Mouse (Mus musculus) CH12.LX (cell line): ENCODE measurements at regions not wholly inside any gene's neighbourhood (a gene's known extent, or its start where the extent isn't known, plus 50 kb on each side); places are given as distances from the start of the nearest gene placed in this dataset.

ENCODE experiments used
- BHLHE40 ChIP-seq: IDR thresholded peaks from 2 replicates; pipeline ENCODE4 v1.6.1; 2011; ENCODE audit warnings: mild to moderate bottlenecking, low read depth, low read length, improper control_type of control experiment
- CTCF ChIP-seq, 2 experiments: IDR thresholded peaks in 1 of 2; conservative IDR thresholded peaks in 1 of 2; 2 replicates each; pipeline ENCODE4 v1.5.1; 2011 to 2012; ENCODE audit warnings: low read depth in 2 of 2, low read length in 2 of 2, improper control_type of control experiment in 1 of 2, inconsistent platforms in 1 of 2, mild to moderate bottlenecking in 1 of 2, moderate library complexity in 1 of 2
- E2F4 ChIP-seq: IDR thresholded peaks from 2 replicates; pipeline ENCODE4 v1.6.1; 2011; ENCODE audit warnings: low read depth, low read length, improper control_type of control experiment; ENCODE audit not compliant: insufficient replicate concordance
- KAT2A ChIP-seq: IDR thresholded peaks from 2 replicates; pipeline ENCODE4 v1.6.1; 2012; ENCODE audit warnings: low read length, improper control_type of control experiment, inconsistent platforms; ENCODE audit not compliant: insufficient replicate concordance
- MXI1 ChIP-seq: IDR thresholded peaks from 2 replicates; pipeline ENCODE4 v1.6.1; 2011; ENCODE audit warnings: mild to moderate bottlenecking, low read depth, low read length, improper control_type of control experiment
- POLR2A ChIP-seq: IDR thresholded peaks from 2 replicates; pipeline ENCODE4 v1.6.1; 2011; ENCODE audit warnings: low read depth, mild to moderate bottlenecking, improper control_type of control experiment, low read length
- POLR2AphosphoS2 ChIP-seq: IDR thresholded peaks from 2 replicates; pipeline ENCODE4 v1.6.1; 2011; ENCODE audit warnings: low read depth, low read length, improper control_type of control experiment
- RCOR1 ChIP-seq: conservative IDR thresholded peaks from 2 replicates; pipeline ENCODE4 v1.6.1; 2012; ENCODE audit warnings: low read depth, mild to moderate bottlenecking, inconsistent platforms, low read length, improper control_type of control experiment
- SIN3A ChIP-seq: IDR thresholded peaks from 2 replicates; pipeline ENCODE4 v1.6.1; 2012; ENCODE audit warnings: low read length, improper control_type of control experiment, inconsistent platforms
- USF1 ChIP-seq: IDR thresholded peaks from 2 replicates; pipeline ENCODE4 v1.6.1; 2014; ENCODE audit warnings: low read depth, mild to moderate bottlenecking, inconsistent platforms, low read length, improper control_type of control experiment
- ZC3H11A ChIP-seq: IDR thresholded peaks from 2 replicates; pipeline ENCODE4 v1.6.1; 2012; ENCODE audit warnings: low read depth, mild to moderate bottlenecking, inconsistent platforms, low read length, improper control_type of control experiment

DNA sequence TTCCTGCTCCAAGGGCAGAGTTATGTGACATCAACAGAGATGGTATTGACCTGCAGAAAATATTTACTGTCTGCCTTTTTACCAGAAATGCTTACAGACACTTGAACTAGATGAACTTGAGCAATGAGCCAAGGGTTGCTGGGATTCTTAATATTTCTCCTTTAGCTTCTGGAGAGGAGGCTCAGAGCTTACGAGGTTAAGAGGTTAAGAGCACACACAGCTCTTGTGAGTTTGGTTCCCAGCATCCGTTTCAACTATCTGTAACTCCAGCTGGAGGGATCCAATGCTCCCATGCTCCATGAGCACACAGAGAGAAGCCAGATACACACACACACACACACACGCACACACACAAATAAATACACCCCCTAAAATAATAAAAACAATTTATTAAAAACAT is 114.7 kb upstream of the Fn1 start:
- TF ChIP-seq POLR2A (no peak), POLR2AphosphoS2 (no peak), CTCF (conservative IDR thresholded peaks at IDR 0.05 in 1 of 2, IDR thresholded peaks at IDR 0.05 in 1 of 2; ENCODE audit: low read depth in 2 of 2, low read length in 2 of 2) (no peak), RCOR1 (no peak), MXI1 (no peak), BHLHE40 (no peak), USF1 (no peak), KAT2A (no peak), ZC3H11A (no peak), E2F4 (no peak), SIN3A (no peak)
